Mouse (Mus musculus) kidney, embryonic 16.5 days (tissue): ENCODE data around the gene Rps9. TPM values are rescaled to one million over a fixed set of nuclear protein-coding genes. Genes with fewer than 3 reads are reported as not detected.

ENCODE experiments used
- ATAC-seq: fragments of 200-750 bp; cut with Nextera tagmentation; 2 replicates; pipeline ENCODE4 v1.8.0; 2017; ENCODE audit warnings: moderate TSS enrichment; ENCODE audit not compliant: low FRiP score, low TSS enrichment
- H3K27ac ChIP-seq: fragments of 300-500 bp; sonication (generic); 2 replicates; pipeline ENCODE4 v1.5.1; 2014; ENCODE audit warnings: low read length
- H3K27me3 ChIP-seq: fragments of 300-500 bp; sonication (generic); 2 replicates; pipeline ENCODE4 v1.6.1; 2014; ENCODE audit warnings: low read length, control low read depth, mixed read lengths; ENCODE audit not compliant: insufficient read depth
- H3K36me3 ChIP-seq: fragments of 300-500 bp; sonication (generic); 2 replicates; pipeline ENCODE4 v1.6.1; 2014; ENCODE audit warnings: low read length, control low read depth, mixed read lengths; ENCODE audit not compliant: insufficient read depth
- H3K4me1 ChIP-seq: fragments of 300-500 bp; sonication (generic); 2 replicates; pipeline ENCODE4 v1.6.1; 2014; ENCODE audit warnings: low read length, control low read depth, mixed read lengths; ENCODE audit not compliant: insufficient read depth
- H3K4me2 ChIP-seq: fragments of 300-500 bp; sonication (generic); replicated peaks from 2 replicates; pipeline ENCODE4 v1.6.1; 2014; ENCODE audit warnings: low read depth, low read length
- H3K4me3 ChIP-seq: fragments of 300-500 bp; sonication (generic); 2 replicates; pipeline ENCODE4 v1.5.1; 2014; ENCODE audit warnings: mild to moderate bottlenecking, low read length
- H3K9ac ChIP-seq: fragments of 300-500 bp; sonication (generic); replicated peaks from 2 replicates; pipeline ENCODE4 v1.6.1; 2014; ENCODE audit warnings: low read length
- H3K9me3 ChIP-seq: fragments of 300-500 bp; sonication (generic); 2 replicates; pipeline ENCODE4 v1.6.1; 2016; ENCODE audit warnings: low read length, control low read depth
- WGBS: fragments of 180-500 bp; shearing (Covaris S2); extraction: QIAGEN DNeasy Blood & Tissue Kit; methylation state at CpG from one replicate; pipeline ENCODE4 v1.1.7; 2014; 5-methylcytosine and 5-hydroxymethylcytosine counted together
- polyA plus RNA-seq: library from polyadenylated mRNA; unstranded; fragments of >200 nt; fragmentation: Nextera tagmentation; extraction: Ambion mirVana; gene quantifications from 2 replicates; pipeline ENCODE4 v1.2.1, GENCODE M21; 2015

Rps9 gene
- polyA plus RNA-seq, 1 experiment from 2014 or later = 1,357 TPM

- WGBS = 39% methylated on average over 9 of the region's 9 CpGs
- 0 out of 2 replicates have a peak, but pooled peaks have one; percentile 32 for ATAC-seq
- Histone ChIP-seq H3K36me3 (0 out of 2 replicates have a peak, but pooled peaks cover 8% of the 10 kb centered on the region), H3K9ac (peak within 1 kb of the TSS; percentile 37), H3K27ac (0 out of 2 replicates have a peak within 1 kb of the TSS, but pooled peaks have one; percentile 38), H3K27me3 (no peaks in the 10 kb centered on the region), H3K9me3 (no peaks in the 10 kb centered on the region), H3K4me1 (no peaks in the 10 kb centered on the region), H3K4me3 (peak within 1 kb of the TSS; percentile 35), H3K4me2 (peak within 1 kb of the TSS; percentile 34)
Measured at GRCm38 (mm10) chr7:3677342-3677741, 26.5 kb upstream of the Rps9 start, which contains the start of gene Tmc4. Gene Tmc4 (minus strand): TSS chr7:3677553.

- Histone ChIP-seq H3K36me3 (peaks cover 32% of the 10 kb centered on the region), H3K4me1 (no peaks in the 10 kb centered on the region), H3K9me3 (no peaks in the 10 kb centered on the region), H3K4me2 (no peak overlapping the region), H3K27ac (no peak overlapping the region), H3K4me3 (no peak overlapping the region), H3K9ac (no peak overlapping the region), H3K27me3 (no peaks in the 10 kb centered on the region)
- no peak for ATAC-seq
- 90% methylated on average over 10 of the region's 10 CpGs for WGBS
Measured at GRCm38 (mm10) chr7:3683908-3684550, 19.8 kb upstream of the Rps9 start.

- no peaks in the 10 kb centered on the region for H3K27me3 ChIP-seq
- WGBS = 90% methylated on average over 8 of the region's 8 CpGs
Measured at GRCm38 (mm10) chr7:3684698-3685097, 19.1 kb upstream of the Rps9 start.

GRCm38 (mm10) chr7:3685400-3686187 lies 18.2 kb upstream of the Rps9 start:
- Histone ChIP-seq H3K36me3 (peaks cover 28% of the 10 kb centered on the region), H3K9me3 (no peaks in the 10 kb centered on the region), H3K27me3 (no peaks in the 10 kb centered on the region), H3K27ac (no peak overlapping the region), H3K9ac (no peak overlapping the region), H3K4me3 (no peak overlapping the region), H3K4me1 (no peaks in the 10 kb centered on the region), H3K4me2 (no peak overlapping the region)
- 87% methylated on average over 31 of the region's 31 CpGs for WGBS
- ATAC-seq = no peak; the same call in 1 of the 2 replicates

More at GRCm38 (mm10) chr7:3684698-3685097, 19.1 kb upstream of the Rps9 start:
- no peak for ATAC-seq
- Histone ChIP-seq H3K4me2 (no peak overlapping the region), H3K4me3 (no peak overlapping the region), H3K9ac (no peak overlapping the region), H3K27ac (no peak overlapping the region), H3K4me1 (no peaks in the 10 kb centered on the region), H3K36me3 (peaks cover 28% of the 10 kb centered on the region), H3K9me3 (no peaks in the 10 kb centered on the region)

GRCm38 (mm10) chr7:3691919-3692318 lies 11.9 kb upstream of the Rps9 start:
- no peaks in the 10 kb centered on the region for H3K27me3 ChIP-seq
- peak overlapping the region; percentile 81 for H3K4me2 ChIP-seq
- WGBS = 30% methylated on average over 3 of the region's 3 CpGs
- no peak for ATAC-seq
- H3K4me3 ChIP-seq = peak overlapping the region; percentile 71
- H3K4me1 ChIP-seq = peaks cover 23% of the 10 kb centered on the region
- H3K9ac ChIP-seq = peak overlapping the region; percentile 89
- H3K27ac ChIP-seq = peak overlapping the region; percentile 99; the same call in 1 of the 2 replicates
- H3K36me3 ChIP-seq = peaks cover 19% of the 10 kb centered on the region
- no peaks in the 10 kb centered on the region for H3K9me3 ChIP-seq

GRCm38 (mm10) chr7:3692382-3692986 lies 11.3 kb upstream of the Rps9 start, which contains the start of gene Tsen34:
Gene Tsen34 (plus strand): TSS chr7:3692863.
- Histone ChIP-seq H3K27ac (peak within 1 kb of the TSS; percentile 99), H3K4me2 (peak within 1 kb of the TSS; percentile 81), H3K9me3 (no peaks in the 10 kb centered on the region), H3K9ac (peak within 1 kb of the TSS; percentile 89), H3K4me3 (peak within 1 kb of the TSS; percentile 71), H3K36me3 (peaks cover 22% of the 10 kb centered on the region), H3K27me3 (no peaks in the 10 kb centered on the region), H3K4me1 (peaks cover 23% of the 10 kb centered on the region)
- peak; percentile 70; the same call in 1 of the 2 replicates for ATAC-seq
- under 1% methylated on average over 49 of the region's 49 CpGs for WGBS

GRCm38 (mm10) chr7:3692987-3693808 lies 10.6 kb upstream of the Rps9 start, which contains the start of gene Mboat7:
Gene Mboat7 (minus strand): TSS chr7:3693523.
- Histone ChIP-seq H3K9me3 (no peaks in the 10 kb centered on the region), H3K4me1 (peaks cover 23% of the 10 kb centered on the region), H3K4me3 (peak within 1 kb of the TSS; percentile 71), H3K27ac (peak within 1 kb of the TSS; percentile 99), H3K4me2 (peak within 1 kb of the TSS; percentile 81), H3K36me3 (peaks cover 24% of the 10 kb centered on the region), H3K27me3 (no peaks in the 10 kb centered on the region), H3K9ac (peak within 1 kb of the TSS; percentile 89)
- peak; percentile 92 for ATAC-seq
- WGBS = under 1% methylated on average over 55 of the region's 55 CpGs

- Histone ChIP-seq H3K9me3 (no peaks in the 10 kb centered on the region), H3K4me3 (peak overlapping the region; percentile 71), H3K4me1 (peaks cover 23% of the 10 kb centered on the region), H3K27ac (peak overlapping the region; percentile 99), H3K9ac (peak overlapping the region; percentile 89), H3K36me3 (peaks cover 25% of the 10 kb centered on the region), H3K27me3 (no peaks in the 10 kb centered on the region), H3K4me2 (peak overlapping the region; percentile 81)
- ATAC-seq = no peak
- under 1% methylated on average over 18 of the region's 18 CpGs for WGBS
Measured at GRCm38 (mm10) chr7:3693809-3694075, 10.1 kb upstream of the Rps9 start.
